Mouse (Mus musculus): ENCODE measurements at regions not wholly inside any gene's neighbourhood (a gene's known extent, or its start where the extent isn't known, plus 50 kb on each side); places are given as distances from the start of the nearest gene placed in this dataset.
"Not testable (repeated sequence)": the region's sequence is repeated elsewhere in the genome, so short reads cannot be mapped to it uniquely, and the experiment has no call there.

DNA sequence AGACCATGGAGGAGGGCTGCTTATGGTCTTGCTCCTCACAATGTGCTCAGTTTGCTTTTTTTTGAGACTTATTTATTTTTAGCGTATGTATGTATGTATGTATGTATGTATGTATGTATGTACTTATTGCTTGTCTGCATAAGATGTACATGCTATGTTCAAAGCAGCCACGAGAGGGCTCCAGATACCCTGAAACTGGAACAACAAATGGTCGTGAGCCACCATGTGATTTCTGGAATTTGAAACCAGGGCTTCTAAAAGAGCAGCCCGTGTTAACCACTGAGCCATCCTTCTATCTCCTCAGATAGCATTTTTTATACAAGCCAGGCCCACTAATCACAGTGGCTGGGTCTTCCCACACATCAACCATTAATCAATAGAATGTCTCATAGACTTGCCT is 611.2 kb downstream of the 5730507C01Rik start:
- no peak for DNase-seq (ENCODE audit: low spot score)

DNA sequence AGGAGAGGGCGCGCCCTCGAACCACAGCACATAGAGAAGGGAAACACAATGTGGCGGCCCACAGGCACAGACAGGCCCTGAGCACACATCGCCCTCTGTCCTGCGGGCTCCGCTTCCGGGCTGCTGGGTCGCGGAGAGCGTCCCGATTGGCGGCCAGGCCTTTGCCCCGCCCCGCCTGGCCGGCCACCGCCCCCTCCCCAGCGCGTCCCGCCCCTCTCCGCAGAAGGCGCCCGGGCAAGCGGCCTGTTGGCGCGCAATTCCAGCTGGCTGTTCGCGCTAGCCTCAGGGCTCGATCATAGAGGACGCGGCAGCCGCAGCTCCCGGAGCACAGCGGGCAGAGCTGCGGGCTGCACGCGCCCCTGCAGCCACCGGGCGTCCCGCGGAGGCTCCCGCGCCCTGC is 661.3 kb downstream of the 5730507C01Rik start:
- DNase-seq (ENCODE audit: low spot score) = no peak

DNA sequence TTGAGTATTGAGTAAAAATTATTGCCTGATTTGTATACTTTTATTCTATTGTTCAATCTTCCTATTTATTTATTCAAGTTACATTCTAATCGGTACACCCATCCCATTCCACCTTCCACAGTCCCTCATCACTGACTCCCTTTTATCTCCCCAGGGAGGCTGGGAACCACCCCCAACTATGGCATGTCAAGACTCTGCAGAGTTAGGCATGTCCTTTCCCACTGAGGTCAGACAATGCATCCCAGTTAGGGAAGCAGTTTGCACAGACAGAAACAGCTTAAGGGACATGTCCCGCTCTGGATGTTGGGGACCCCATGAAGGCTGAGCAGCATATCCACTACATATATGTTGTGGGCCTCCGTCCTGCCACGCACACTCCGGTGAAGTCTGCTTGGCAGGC is 678.1 kb downstream of the 5730507C01Rik start:
- no peak for DNase-seq (ENCODE audit: low spot score)

- not testable (repeated sequence) for DNase-seq (ENCODE audit: low spot score)
Observed at GRCm38 (mm10) chr12:19193041-19193440, 678.7 kb downstream of the 5730507C01Rik start.

DNA sequence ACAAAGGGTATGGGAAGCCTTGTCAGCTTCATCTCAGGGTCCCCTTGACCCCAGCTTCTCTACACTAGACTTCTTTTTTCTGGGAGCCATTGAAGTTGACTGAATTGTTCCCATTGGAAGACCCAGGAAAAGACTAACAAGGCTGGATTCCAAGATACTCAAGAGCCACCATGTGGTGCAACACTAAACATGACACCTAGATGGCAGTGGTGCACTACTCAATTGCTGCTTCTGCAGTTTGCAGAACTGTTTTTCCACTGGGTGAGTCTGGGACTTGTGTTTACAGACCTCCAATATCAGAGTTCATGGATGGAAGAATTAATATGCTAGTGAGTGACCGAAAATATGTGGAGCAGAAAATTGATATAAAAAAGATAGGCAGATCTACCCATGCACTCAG is 709.7 kb downstream of the 5730507C01Rik start:
- not testable (repeated sequence) for DNase-seq (ENCODE audit: low spot score)

- DNase-seq (ENCODE audit: low spot score) = not testable (repeated sequence)
Observed at GRCm38 (mm10) chr12:19246731-19247130, 707.6 kb upstream of the Gm21863 start.

- DNase-seq (ENCODE audit: low spot score) = peak; percentile 28
Observed at GRCm38 (mm10) chr12:19288271-19288890, 665.9 kb upstream of the Gm21863 start.

DNA sequence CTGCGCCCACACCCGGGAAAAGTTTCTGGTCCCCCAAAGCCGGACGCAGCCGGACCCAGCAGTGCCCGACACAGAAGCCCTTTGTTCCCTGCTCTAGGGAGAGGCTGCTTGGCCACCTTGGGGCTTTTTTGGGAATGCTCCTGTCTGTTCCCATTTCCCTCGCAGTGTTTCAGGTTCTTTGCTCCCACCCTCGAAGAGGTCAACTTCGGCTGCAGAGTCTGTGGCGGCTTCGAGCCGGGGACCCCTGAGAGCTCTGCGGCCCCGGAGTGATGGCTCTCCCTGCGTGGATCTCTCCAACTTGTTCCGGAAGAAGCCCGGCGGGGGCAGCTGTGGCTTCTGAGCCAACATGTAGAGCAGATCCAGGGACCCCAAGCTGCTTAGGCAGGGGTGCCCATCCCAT is 665.3 kb upstream of the Gm21863 start:
- not testable (repeated sequence) for DNase-seq (ENCODE audit: low spot score)

GRCm38 (mm10) chr12:19292068-19292770 is 662.1 kb upstream of the Gm21863 start:
- not testable (repeated sequence) for DNase-seq (ENCODE audit: low spot score)
